Mouse (Mus musculus) lung, adult 2 months (tissue): ENCODE data around the gene Tmem114.

Source experiments
- CTCF ChIP-seq: fragments of 200-500 bp; IDR thresholded peaks from 2 replicates; pipeline ENCODE4 v1.5.1; 2011; ENCODE audit warnings: mild to moderate bottlenecking, low read length, control low read depth; ENCODE audit not compliant: insufficient read depth
- POLR2A ChIP-seq: fragments of 200-500 bp; IDR thresholded peaks from 2 replicates; pipeline ENCODE4 v1.6.1; 2011; ENCODE audit warnings: low read depth, mild to moderate bottlenecking, control low read depth, low read length, borderline replicate concordance; ENCODE audit errors: extremely low read depth

GRCm38 (mm10) chr16:8446256-8446655 is 21.3 kb upstream of the Tmem114 start:
- TF ChIP-seq CTCF (no peak), POLR2A (no peak)
